Mouse (Mus musculus) urinary bladder, adult 18-20 months (tissue): Measurements from ENCODE around the gene Tmem117.
A peak's percentile ranks its signal among the peaks of the same experiment; 100 is the strongest.

Experiments used
- DNase-seq, 2 experiments: peaks; one replicate each; pipeline ENCODE4 v3.0.0; 2022; ENCODE audit warnings: low spot score in 2 of 2, mixed read lengths in 2 of 2

Gene Tmem117

GRCm38 (mm10) chr15:94648430-94648829 lies 19.4 kb downstream of the Tmem117 start:
- DNase-seq, result no peak

GRCm38 (mm10) chr15:94649071-94649765 lies 20.2 kb downstream of the Tmem117 start:
- no peak for DNase-seq

- DNase-seq, result no peak
Observed at GRCm38 (mm10) chr15:94649766-94650120, 20.7 kb downstream of the Tmem117 start.

GRCm38 (mm10) chr15:94651350-94651749 lies 22.3 kb downstream of the Tmem117 start:
- no peak for DNase-seq

GRCm38 (mm10) chr15:94651969-94652842 lies 23.2 kb downstream of the Tmem117 start:
- no peak for DNase-seq

- no peak for DNase-seq
Observed at GRCm38 (mm10) chr15:94652843-94653206, 23.8 kb downstream of the Tmem117 start.

GRCm38 (mm10) chr15:94655811-94656323 lies 26.8 kb downstream of the Tmem117 start:
- DNase-seq, result peak in 1 of 2 experiments; percentile 24

- no peak for DNase-seq
Observed at GRCm38 (mm10) chr15:94657882-94658281, 28.9 kb downstream of the Tmem117 start.

GRCm38 (mm10) chr15:94658392-94659111 lies 29.5 kb downstream of the Tmem117 start:
- DNase-seq, result no peak

GRCm38 (mm10) chr15:94659112-94659437 lies 30.0 kb downstream of the Tmem117 start:
- no peak for DNase-seq

GRCm38 (mm10) chr15:94660913-94661312 lies 31.9 kb downstream of the Tmem117 start:
- DNase-seq, result no peak

GRCm38 (mm10) chr15:94661398-94661797 lies 32.4 kb downstream of the Tmem117 start:
- no peak for DNase-seq

GRCm38 (mm10) chr15:94664612-94665011 lies 35.6 kb downstream of the Tmem117 start:
- no peak for DNase-seq

- DNase-seq, result no peak
Observed at GRCm38 (mm10) chr15:94681135-94681534, 52.1 kb downstream of the Tmem117 start.

GRCm38 (mm10) chr15:94684269-94684668 lies 55.2 kb downstream of the Tmem117 start:
- no peak for DNase-seq

GRCm38 (mm10) chr15:94687176-94687575 lies 58.1 kb downstream of the Tmem117 start:
- no peak for DNase-seq

GRCm38 (mm10) chr15:94687629-94688028 lies 58.6 kb downstream of the Tmem117 start:
- DNase-seq, result no peak

GRCm38 (mm10) chr15:94689195-94689883 lies 60.3 kb downstream of the Tmem117 start:
- DNase-seq, result no peak

GRCm38 (mm10) chr15:94689884-94690231 lies 60.8 kb downstream of the Tmem117 start:
- DNase-seq, result no peak

- DNase-seq, result peak in 1 of 2 experiments; percentile 18
Observed at GRCm38 (mm10) chr15:94722759-94723158, 93.7 kb downstream of the Tmem117 start.

GRCm38 (mm10) chr15:94732104-94732503 lies 103.1 kb downstream of the Tmem117 start:
- no peak for DNase-seq

GRCm38 (mm10) chr15:94769227-94769626 lies 140.2 kb downstream of the Tmem117 start:
- DNase-seq, result peak in 1 of 2 experiments; percentile 2
